Mouse (Mus musculus): ENCODE measurements around the gene Mief1.

DNA sequence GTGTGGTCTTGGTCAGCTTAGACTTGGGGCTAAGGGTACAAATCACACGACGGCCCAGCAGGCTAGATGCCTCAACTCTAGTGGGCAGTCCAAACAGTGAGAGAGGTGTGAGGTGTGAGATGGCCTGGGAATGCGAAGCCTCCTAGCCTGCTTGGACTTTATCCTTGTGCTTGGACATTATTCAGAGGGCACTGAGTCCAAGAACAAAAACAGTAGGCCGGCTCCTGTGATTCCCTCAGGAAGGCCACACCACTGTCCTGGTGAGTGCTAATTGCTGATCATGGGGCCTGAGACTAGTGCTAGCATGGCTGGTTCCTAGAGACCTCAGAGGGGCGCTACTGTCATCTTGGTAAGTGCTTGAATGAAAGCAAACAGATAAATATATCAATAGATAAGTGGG, 44.9 kb upstream of the Mief1 start:
- TF ChIP-seq POLR2A (IDR thresholded peaks at IDR 0.05; ENCODE audit: low read depth, low read length) (peak; percentile 58; the same call in 1 of the 2 replicates), CTCF (IDR thresholded peaks at IDR 0.05; ENCODE audit: extremely low read depth, insufficient read length, insufficient replicate concordance, low read depth, low read length) (no peak)
